Mouse (Mus musculus): ENCODE measurements around the gene Sipa1l1.

- TF ChIP-seq CTCF (IDR thresholded peaks at IDR 0.05; ENCODE audit: low read depth) = no peak
- no peak for TF ChIP-seq EP300 (IDR thresholded peaks at IDR 0.05; ENCODE audit: low read depth)
These were observed 20.8 kb downstream of the Sipa1l1 start for GRCm38 (mm10) chr12:82189715-82190581.
